Mouse (Mus musculus) embryonic fibroblast, embryonic 13.5 days (primary cell): ENCODE measurements around the gene Afg1l. TPM values are rescaled to one million over a fixed set of nuclear protein-coding genes. Genes with fewer than 3 reads are reported as not detected.

Source experiments
- H3K27ac ChIP-seq: 2 replicates; pipeline ENCODE4 v1.5.1; 2012; ENCODE audit warnings: low read length, control low read depth, inconsistent platforms; ENCODE audit not compliant: insufficient read depth
- H3K4me1 ChIP-seq: 2 replicates; pipeline ENCODE4 v1.6.1; 2011; ENCODE audit warnings: low read length; ENCODE audit not compliant: control insufficient read depth, insufficient read depth
- H3K4me3 ChIP-seq: 2 replicates; pipeline ENCODE4 v1.5.1; 2011; ENCODE audit warnings: mild to moderate bottlenecking, control low read depth, low read length; ENCODE audit not compliant: insufficient read depth
- CTCF ChIP-seq: IDR thresholded peaks from 2 replicates; pipeline ENCODE4 v1.5.1; 2011; ENCODE audit warnings: mild to moderate bottlenecking, control low read depth, low read length, moderate library complexity, borderline replicate concordance; ENCODE audit not compliant: insufficient read depth
- POLR2A ChIP-seq: IDR thresholded peaks from 2 replicates; pipeline ENCODE4 v1.6.1; 2011; ENCODE audit warnings: low read depth, mild to moderate bottlenecking, control low read depth, low read length, moderate library complexity
- polyA plus RNA-seq: library from polyadenylated mRNA; stranded (reverse); fragments of >200 nt; gene quantifications from 2 replicates; pipeline ENCODE4 v1.2.4, GENCODE M21; 2011; ENCODE audit warnings: low read depth; ENCODE audit not compliant: missing spikeins, insufficient read length

Afg1l gene
- polyA plus RNA-seq, 1 experiment = 5.7 TPM

- peak within 1 kb of the TSS; percentile 74 for H3K4me3 ChIP-seq
- TF ChIP-seq CTCF = no peak
- peak; percentile 90 for TF ChIP-seq POLR2A
- H3K27ac ChIP-seq = peak within 1 kb of the TSS; percentile 79
- no peaks in the 10 kb centered on the region for H3K4me1 ChIP-seq
These were observed 201.6 kb downstream of the Afg1l start, which contains the start of gene Foxo3 for GRCm38 (mm10) chr10:42276507-42277345. Gene Foxo3 (minus strand): TSS chr10:42276755.

- H3K4me3 ChIP-seq = peak overlapping the region; percentile 74
- TF ChIP-seq CTCF (no peak), POLR2A (no peak; the same call in 1 of the 2 replicates)
- peaks cover 6% of the 10 kb centered on the region for H3K4me1 ChIP-seq
- H3K27ac ChIP-seq = peak overlapping the region; percentile 79
These were observed 202.4 kb downstream of the Afg1l start for GRCm38 (mm10) chr10:42275871-42276501.

GRCm38 (mm10) chr10:42275401-42275870 lies 202.9 kb downstream of the Afg1l start:
- Histone ChIP-seq H3K27ac (peak overlapping the region; percentile 79), H3K4me1 (peaks cover 6% of the 10 kb centered on the region), H3K4me3 (peak overlapping the region; percentile 74)
- TF ChIP-seq POLR2A (peak; percentile 41), CTCF (no peak)

- H3K4me3 ChIP-seq = peak overlapping the region; percentile 74
- H3K27ac ChIP-seq = peak overlapping the region; percentile 72
- peaks cover 8% of the 10 kb centered on the region for H3K4me1 ChIP-seq
- TF ChIP-seq CTCF (no peak), POLR2A (peak; percentile 47)
These were observed 203.5 kb downstream of the Afg1l start for GRCm38 (mm10) chr10:42274712-42275400.

DNA sequence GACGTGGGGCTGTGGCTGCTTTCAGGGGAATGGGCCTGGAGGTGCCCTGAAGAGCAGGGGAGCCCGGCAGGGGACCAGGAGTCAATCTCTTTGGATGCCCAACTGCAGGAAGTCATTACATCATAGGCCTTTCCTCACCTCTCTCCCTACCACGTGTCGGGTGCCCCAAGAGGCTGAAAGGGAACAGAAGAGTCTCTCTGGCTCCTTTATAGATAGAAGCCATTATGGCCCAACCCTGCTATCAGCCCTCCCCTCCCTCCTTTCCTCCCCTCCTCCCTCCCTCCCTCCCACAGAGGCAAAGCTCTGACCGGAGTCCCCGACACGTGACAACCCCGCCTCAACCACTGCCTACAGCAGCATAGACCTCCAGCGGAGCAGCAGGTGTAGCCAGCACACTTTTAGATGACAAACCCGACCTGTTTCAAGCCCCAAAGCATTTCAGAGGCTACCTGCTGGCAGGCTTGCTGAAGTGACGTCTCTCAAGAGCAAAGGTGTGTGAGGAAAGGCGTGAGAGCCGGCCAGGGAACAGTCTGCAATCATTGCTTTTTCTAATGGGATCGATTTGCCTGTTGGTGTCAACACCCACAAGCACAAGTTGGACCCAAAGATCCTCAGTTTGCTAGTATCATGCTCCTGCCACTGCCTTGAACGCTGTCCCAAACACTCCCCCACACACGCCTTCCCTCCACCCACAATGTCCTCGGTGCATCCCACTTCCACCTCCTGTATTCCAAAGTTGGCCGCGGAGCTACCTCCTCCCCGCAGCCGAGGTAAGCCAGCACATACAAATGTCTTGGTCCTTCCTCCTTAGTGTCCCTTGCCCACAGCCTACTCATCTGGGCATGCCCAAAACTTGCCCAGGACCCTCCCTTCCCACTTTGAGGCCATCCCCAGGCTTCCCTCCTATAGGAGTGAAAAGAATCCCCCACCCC lies 204.3 kb downstream of the Afg1l start:
- TF ChIP-seq POLR2A = peak; percentile 52; the same call in 1 of the 2 replicates
- TF ChIP-seq CTCF = no peak
- H3K4me3 ChIP-seq = peak overlapping the region; percentile 74
- peaks cover 12% of the 10 kb centered on the region for H3K4me1 ChIP-seq
- peak overlapping the region; percentile 72 for H3K27ac ChIP-seq

DNA sequence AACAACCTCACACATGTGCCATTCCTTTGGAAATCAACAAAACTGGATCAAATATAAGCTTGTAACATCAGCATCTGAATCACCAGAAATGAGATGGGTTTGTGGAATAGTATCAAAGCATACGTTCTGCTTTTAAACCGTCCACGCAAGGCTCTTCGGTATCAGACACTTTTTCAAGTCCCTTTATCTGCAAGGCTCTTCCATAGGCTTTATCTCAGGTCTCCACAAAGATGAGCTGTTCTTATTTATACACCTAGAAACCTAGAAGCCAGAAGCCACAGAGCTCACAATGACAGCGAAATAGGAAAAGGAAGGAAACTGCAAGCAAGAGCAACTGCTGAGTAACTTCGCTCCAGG lies 205.0 kb downstream of the Afg1l start:
- peak overlapping the region; percentile 74 for H3K4me3 ChIP-seq
- H3K27ac ChIP-seq = no peak overlapping the region
- TF ChIP-seq CTCF = no peak
- H3K4me1 ChIP-seq = peaks cover 12% of the 10 kb centered on the region

GRCm38 (mm10) chr10:42271454-42272230 lies 206.7 kb downstream of the Afg1l start:
- Histone ChIP-seq H3K4me3 (no peak overlapping the region), H3K4me1 (peaks cover 12% of the 10 kb centered on the region), H3K27ac (no peak overlapping the region)
- no peak for TF ChIP-seq POLR2A
- TF ChIP-seq CTCF = no peak

- TF ChIP-seq POLR2A (no peak), CTCF (no peak)
- peaks cover 12% of the 10 kb centered on the region for H3K4me1 ChIP-seq
- H3K4me3 ChIP-seq = no peak overlapping the region
- no peak overlapping the region for H3K27ac ChIP-seq
These were observed 207.9 kb downstream of the Afg1l start for GRCm38 (mm10) chr10:42270277-42271083.
